Mouse (Mus musculus) bone marrow, adult 2 months (tissue): Measurements from ENCODE around the gene Wdr17. TPM values are rescaled to one million over a fixed set of nuclear protein-coding genes. Genes with fewer than 3 reads are reported as not detected.

Experiments
- H3K27ac ChIP-seq: fragments of 200-500 bp; 2 replicates; pipeline ENCODE4 v1.5.1; 2012; ENCODE audit warnings: low read depth, mild to moderate bottlenecking, control low read depth, inconsistent platforms, low read length; ENCODE audit not compliant: control insufficient read depth, poor library complexity, insufficient read depth
- H3K4me1 ChIP-seq: fragments of 200-500 bp; 2 replicates; pipeline ENCODE4 v1.6.1; 2011; ENCODE audit warnings: low read length; ENCODE audit not compliant: control insufficient read depth, insufficient read depth
- H3K4me3 ChIP-seq: fragments of 200-500 bp; replicated peaks from 2 replicates; pipeline ENCODE3; 2011; ENCODE audit warnings: mild to moderate bottlenecking, low read depth, low read length, control low read depth; ENCODE audit not compliant: control insufficient read depth
- CTCF ChIP-seq: fragments of 200-500 bp; IDR thresholded peaks from 2 replicates; pipeline ENCODE4 v1.5.1; 2011; ENCODE audit warnings: low read length, control low read depth; ENCODE audit not compliant: control insufficient read depth, insufficient read depth
- POLR2A ChIP-seq: fragments of 200-500 bp; IDR thresholded peaks from 2 replicates; pipeline ENCODE4 v1.6.1; 2011; ENCODE audit warnings: low read depth, mild to moderate bottlenecking, control low read depth, low read length, borderline replicate concordance; ENCODE audit not compliant: control insufficient read depth
- WGBS: fragments of 180-500 bp; shearing (Covaris S2); methylation state at CpG from one replicate; pipeline ENCODE4 v1.1.7; 2018; 5-methylcytosine and 5-hydroxymethylcytosine counted together
- polyA plus RNA-seq: library from polyadenylated mRNA; stranded (reverse); fragments of >200 nt; gene quantifications from 2 replicates; pipeline ENCODE4 v1.2.4, GENCODE M21; 2011; ENCODE audit warnings: low replicate concordance; ENCODE audit not compliant: missing spikeins, insufficient read depth, insufficient read length

Gene Wdr17
- polyA plus RNA-seq, 1 experiment, result 9.5 TPM

DNA sequence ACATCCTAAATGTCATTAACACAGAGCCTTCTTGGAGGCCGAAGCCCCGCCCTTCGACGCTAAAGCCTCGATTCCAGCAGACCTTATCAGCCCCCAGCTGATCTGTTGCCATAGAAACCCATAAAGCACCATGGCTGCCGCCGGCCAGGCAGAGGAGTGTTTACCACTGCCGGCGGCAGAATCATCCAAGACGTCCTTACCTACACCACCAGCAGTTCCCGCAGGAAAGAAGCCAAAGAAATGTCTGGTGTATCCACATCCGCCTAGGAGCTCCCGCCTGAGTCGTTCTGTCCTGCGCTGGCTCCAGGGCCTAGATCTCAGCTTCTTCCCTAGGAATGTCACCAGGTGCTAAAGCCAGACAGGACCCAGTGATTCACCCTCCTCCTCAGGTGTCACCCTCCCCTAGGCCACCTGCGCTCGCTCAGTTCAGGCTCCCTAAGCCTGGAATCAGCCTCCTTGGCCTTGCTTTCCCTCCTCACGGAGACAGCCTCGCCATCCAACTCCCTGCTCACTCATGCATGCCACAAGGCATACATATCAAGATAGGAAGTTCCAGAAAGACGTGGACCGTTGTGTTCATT is 286.2 kb downstream of the Wdr17 start, which contains the start of gene Spata4:
Gene Spata4, plus strand, starts transcription at position 111 of the 581 bp plus-strand sequence.
- Histone ChIP-seq H3K4me1 (no peaks in the 10 kb centered on the region), H3K27ac (no peak within 1 kb of the TSS), H3K4me3 (no peak within 1 kb of the TSS)
- WGBS, result 65% methylated on average over 21 of the region's 21 CpGs
- no peak for TF ChIP-seq CTCF
- TF ChIP-seq POLR2A, result no peak

- Histone ChIP-seq H3K4me3 (no peak overlapping the region), H3K4me1 (no peaks in the 10 kb centered on the region), H3K27ac (no peak overlapping the region)
- 75% methylated on average over 2 of the region's 2 CpGs for WGBS
- TF ChIP-seq CTCF, result no peak
- no peak for TF ChIP-seq POLR2A
Observed at GRCm38 (mm10) chr8:54597386-54597785, 289.6 kb downstream of the Wdr17 start.

- TF ChIP-seq CTCF (no peak), POLR2A (no peak)
- Histone ChIP-seq H3K4me3 (no peak overlapping the region), H3K4me1 (no peaks in the 10 kb centered on the region), H3K27ac (no peak overlapping the region)
- 81% methylated on average over 2 of the region's 2 CpGs for WGBS
Observed at GRCm38 (mm10) chr8:54596940-54597339, 290.0 kb downstream of the Wdr17 start.

- no peak for TF ChIP-seq POLR2A
- TF ChIP-seq CTCF, result no peak
- no peak overlapping the region for H3K27ac ChIP-seq
- 65% methylated on average over 2 of the region's 2 CpGs for WGBS
- no peak overlapping the region for H3K4me3 ChIP-seq
- H3K4me1 ChIP-seq, result no peaks in the 10 kb centered on the region
Observed at GRCm38 (mm10) chr8:54596051-54596450, 290.9 kb downstream of the Wdr17 start.

GRCm38 (mm10) chr8:54594634-54595033 is 292.4 kb downstream of the Wdr17 start:
- WGBS, result 87% methylated on average over 5 of the region's 5 CpGs
- H3K4me3 ChIP-seq, result no peak overlapping the region

DNA sequence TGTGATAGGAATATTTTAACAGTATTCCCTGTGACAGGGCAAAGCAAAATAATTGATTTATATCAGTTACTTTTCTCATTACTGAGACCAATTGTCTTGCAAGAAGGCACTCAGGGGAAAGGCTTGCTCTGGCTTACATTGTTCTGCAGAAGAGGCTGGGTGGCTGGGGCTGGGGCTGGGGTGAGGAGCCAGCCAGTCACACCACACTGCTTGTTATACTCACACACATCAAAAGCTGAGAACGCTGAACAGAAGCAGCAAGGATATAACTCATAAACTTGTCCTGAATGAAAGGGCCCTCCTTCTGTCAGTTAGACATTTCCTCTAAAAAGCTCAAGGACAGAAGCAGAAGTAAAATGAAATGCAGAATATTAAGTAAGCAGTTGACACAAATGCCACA is 304.1 kb downstream of the Wdr17 start:
- Histone ChIP-seq H3K4me3 (no peak overlapping the region), H3K4me1 (no peaks in the 10 kb centered on the region), H3K27ac (no peak overlapping the region)
- 0% methylated on average over 1 of the region's 1 CpGs for WGBS
- TF ChIP-seq CTCF, result no peak
- TF ChIP-seq POLR2A, result no peak

More at GRCm38 (mm10) chr8:54594634-54595033, 292.4 kb downstream of the Wdr17 start:
- Histone ChIP-seq H3K4me1 (no peaks in the 10 kb centered on the region), H3K27ac (no peak overlapping the region)
- TF ChIP-seq POLR2A (no peak), CTCF (no peak)

DNA sequence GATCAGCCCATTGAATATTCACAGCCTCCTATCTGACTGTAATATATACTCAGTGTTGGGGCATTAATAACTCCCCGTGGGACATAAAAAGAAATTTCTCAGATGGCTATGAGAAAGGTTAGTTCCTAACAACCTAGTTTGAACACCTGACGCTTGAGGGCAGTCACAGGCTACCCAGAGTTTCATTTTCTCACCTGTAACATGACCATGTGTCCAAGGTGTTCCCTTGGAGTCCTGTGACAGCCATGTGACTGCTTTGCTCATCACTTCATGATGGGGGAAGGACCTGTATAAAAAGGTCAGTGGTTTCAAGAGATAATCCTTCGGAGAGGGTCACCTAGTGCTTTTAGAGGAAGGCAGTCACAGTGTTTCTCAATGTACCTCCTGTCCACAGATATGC is 305.5 kb downstream of the Wdr17 start:
- WGBS, result 71% methylated on average over 3 of the region's 3 CpGs
- no peak overlapping the region for H3K4me3 ChIP-seq
- no peak for TF ChIP-seq POLR2A
- no peak for TF ChIP-seq CTCF
- no peak overlapping the region for H3K27ac ChIP-seq
- H3K4me1 ChIP-seq, result no peaks in the 10 kb centered on the region

Other genes starting within 250 kb of the Wdr17 start
- gene Gpm6a, start 67.7 kb upstream of the Wdr17 start, polyA plus RNA-seq, result 2.5 TPM in 1 of 2 replicates, not detected in the other